Mouse (Mus musculus): Measurements from ENCODE around the gene Lrcol1.
A peak's percentile ranks its signal among the peaks of the same experiment; 100 is the strongest.

Lrcol1 gene

GRCm38 (mm10) chr5:110344524-110344923, at the start of gene Lrcol1:
Gene Lrcol1 (plus strand): TSS chr5:110344730.
- no peak for DNase-seq (ENCODE audit: low spot score)

- DNase-seq (ENCODE audit: low spot score), result no peak
Observed at GRCm38 (mm10) chr5:110296637-110297036, 47.9 kb upstream of the Lrcol1 start.

GRCm38 (mm10) chr5:110300591-110300990, 43.9 kb upstream of the Lrcol1 start:
- no peak for DNase-seq (ENCODE audit: low spot score)

- no peak for DNase-seq (ENCODE audit: low spot score)
Observed at GRCm38 (mm10) chr5:110308861-110309260, 35.7 kb upstream of the Lrcol1 start.

- DNase-seq (ENCODE audit: low spot score), result no peak
Observed at GRCm38 (mm10) chr5:110313127-110313526, 31.4 kb upstream of the Lrcol1 start.

GRCm38 (mm10) chr5:110330508-110330907, 14.0 kb upstream of the Lrcol1 start:
- DNase-seq (ENCODE audit: low spot score), result no peak

GRCm38 (mm10) chr5:110338792-110339191, 5.7 kb upstream of the Lrcol1 start:
- no peak for DNase-seq (ENCODE audit: low spot score)

- DNase-seq (ENCODE audit: low spot score), result peak; percentile 60
Observed at GRCm38 (mm10) chr5:110342648-110343284, 1.8 kb upstream of the Lrcol1 start, which contains the start of gene P2rx2. Gene P2rx2 (minus strand): TSS chr5:110343212.

GRCm38 (mm10) chr5:110345553-110345952, 1.0 kb downstream of the Lrcol1 start:
- DNase-seq (ENCODE audit: low spot score), result no peak

GRCm38 (mm10) chr5:110347006-110347405, 2.5 kb downstream of the Lrcol1 start:
- peak; percentile 53 for DNase-seq (ENCODE audit: low spot score)

GRCm38 (mm10) chr5:110354716-110355115, 10.2 kb downstream of the Lrcol1 start:
- no peak for DNase-seq (ENCODE audit: low spot score)

- DNase-seq (ENCODE audit: low spot score), result peak; percentile 71
Observed at GRCm38 (mm10) chr5:110357531-110358179, 13.1 kb downstream of the Lrcol1 start.

GRCm38 (mm10) chr5:110361465-110361864, 16.9 kb downstream of the Lrcol1 start:
- DNase-seq (ENCODE audit: low spot score), result no peak

- DNase-seq (ENCODE audit: low spot score), result no peak
Observed at GRCm38 (mm10) chr5:110362813-110363178, 18.3 kb downstream of the Lrcol1 start.

- peak; percentile 76 for DNase-seq (ENCODE audit: low spot score)
Observed at GRCm38 (mm10) chr5:110363179-110363821, 18.8 kb downstream of the Lrcol1 start.

- DNase-seq (ENCODE audit: low spot score), result no peak
Observed at GRCm38 (mm10) chr5:110363822-110364545, 19.5 kb downstream of the Lrcol1 start.

- no peak for DNase-seq (ENCODE audit: low spot score)
Observed at GRCm38 (mm10) chr5:110376802-110377433, 32.4 kb downstream of the Lrcol1 start.

- no peak for DNase-seq (ENCODE audit: low spot score)
Observed at GRCm38 (mm10) chr5:110378181-110378583, 33.7 kb downstream of the Lrcol1 start.

- no peak for DNase-seq (ENCODE audit: low spot score)
Observed at GRCm38 (mm10) chr5:110379086-110379485, 34.6 kb downstream of the Lrcol1 start.

- DNase-seq (ENCODE audit: low spot score), result no peak
Observed at GRCm38 (mm10) chr5:110379823-110380222, 35.3 kb downstream of the Lrcol1 start.

GRCm38 (mm10) chr5:110384491-110384890, 40.0 kb downstream of the Lrcol1 start:
- DNase-seq (ENCODE audit: low spot score), result no peak

GRCm38 (mm10) chr5:110385263-110385662, 40.7 kb downstream of the Lrcol1 start:
- no peak for DNase-seq (ENCODE audit: low spot score)
